Mouse (Mus musculus) CH12.LX (cell line): Measurements from ENCODE around the gene Pdia4. TPM values are rescaled to one million over a fixed set of nuclear protein-coding genes. Genes with fewer than 3 reads are reported as not detected.

Source experiments
- DNase-seq: peaks from one replicate; pipeline ENCODE4 v3.0.0-alpha.2; 2013; ENCODE audit errors: extremely low read depth
- H3K27ac ChIP-seq: 2 replicates; pipeline ENCODE4 v1.5.1; 2012; ENCODE audit warnings: low read depth, mild to moderate bottlenecking, control low read depth, moderate library complexity; ENCODE audit not compliant: insufficient read depth
- H3K27me3 ChIP-seq: replicated peaks from 2 replicates; pipeline ENCODE3; 2012; ENCODE audit warnings: inconsistent platforms
- H3K36me3 ChIP-seq, 2 experiments: replicated peaks in 1 of 2; 2 replicates each; pipeline versions ENCODE3 to v1.6.1; 2012; ENCODE audit warnings: inconsistent platforms in 1 of 2, low read length in 1 of 2, mild to moderate bottlenecking in 1 of 2, mixed read lengths in 1 of 2, moderate library complexity in 1 of 2; ENCODE audit not compliant: control insufficient read depth in 1 of 2, insufficient read depth in 1 of 2
- H3K4me1 ChIP-seq, 2 experiments: 2 replicates each; pipeline ENCODE4 v1.6.1; 2012; ENCODE audit warnings: inconsistent platforms in 1 of 2, moderate library complexity in 1 of 2; ENCODE audit not compliant: insufficient read depth in 2 of 2, control insufficient read depth in 1 of 2
- H3K4me2 ChIP-seq: 2 replicates; pipeline ENCODE4 v1.6.1; 2012; ENCODE audit warnings: low read depth, mild to moderate bottlenecking, control low read depth; ENCODE audit not compliant: poor library complexity, insufficient read depth, severe bottlenecking
- H3K4me3 ChIP-seq, 3 experiments: fragments of 150-350 bp in 1 of 3; sonication (generic) in 1 of 3; replicated peaks in 1 of 3; 2 replicates each; pipeline versions ENCODE3 to v1.5.1; 2011 to 2012; ENCODE audit warnings: low read depth in 2 of 3, low read length in 2 of 3, mild to moderate bottlenecking in 2 of 3, moderate library complexity in 2 of 3, control low read depth in 1 of 3, improper control_type of control experiment in 1 of 3, inconsistent platforms in 1 of 3, mixed read lengths in 1 of 3; ENCODE audit not compliant: poor library complexity in 1 of 3
- H3K79me2 ChIP-seq: replicated peaks from 2 replicates; pipeline ENCODE4 v1.6.1; 2012; ENCODE audit warnings: mild to moderate bottlenecking, moderate library complexity; ENCODE audit not compliant: control insufficient read depth, poor library complexity, insufficient read depth, severe bottlenecking; ENCODE audit errors: extremely low read depth
- H3K9ac ChIP-seq: 2 replicates; pipeline ENCODE4 v1.6.1; 2012; ENCODE audit warnings: low read depth, mild to moderate bottlenecking, control low read depth, moderate library complexity; ENCODE audit not compliant: insufficient read depth
- H3K9me3 ChIP-seq: replicated peaks from 2 replicates; pipeline ENCODE3; 2012; ENCODE audit warnings: low read length, inconsistent platforms, mixed read lengths
- CHD1 ChIP-seq: IDR thresholded peaks from 2 replicates; pipeline ENCODE4 v1.6.1; 2012; ENCODE audit warnings: low read depth, low read length, improper control_type of control experiment, inconsistent platforms
- CTCF ChIP-seq, 2 experiments: IDR thresholded peaks in 1 of 2; conservative IDR thresholded peaks in 1 of 2; 2 replicates each; pipeline ENCODE4 v1.5.1; 2011 to 2012; ENCODE audit warnings: low read depth in 2 of 2, low read length in 2 of 2, improper control_type of control experiment in 1 of 2, inconsistent platforms in 1 of 2, mild to moderate bottlenecking in 1 of 2, moderate library complexity in 1 of 2
- E2F4 ChIP-seq: IDR thresholded peaks from 2 replicates; pipeline ENCODE4 v1.6.1; 2011; ENCODE audit warnings: low read depth, low read length, improper control_type of control experiment; ENCODE audit not compliant: insufficient replicate concordance
- EP300 ChIP-seq: IDR thresholded peaks from 2 replicates; pipeline ENCODE4 v1.6.1; 2011; ENCODE audit warnings: low read length, improper control_type of control experiment
- ETS1 ChIP-seq: conservative IDR thresholded peaks from 2 replicates; pipeline ENCODE4 v1.6.1; 2012; ENCODE audit warnings: low read depth, mild to moderate bottlenecking, inconsistent platforms, low read length, improper control_type of control experiment, moderate library complexity
- GABPA ChIP-seq: IDR thresholded peaks from 2 replicates; pipeline ENCODE4 v1.6.1; 2012; ENCODE audit warnings: low read depth, low read length, improper control_type of control experiment, inconsistent platforms; ENCODE audit not compliant: insufficient replicate concordance
- JUND ChIP-seq: conservative IDR thresholded peaks from 2 replicates; pipeline ENCODE4 v1.6.1; 2011; ENCODE audit warnings: low read depth, low read length, improper control_type of control experiment
- KAT2A ChIP-seq: IDR thresholded peaks from 2 replicates; pipeline ENCODE4 v1.6.1; 2012; ENCODE audit warnings: low read length, improper control_type of control experiment, inconsistent platforms; ENCODE audit not compliant: insufficient replicate concordance
- MAFK ChIP-seq: IDR thresholded peaks from 2 replicates; pipeline ENCODE4 v1.6.1; 2011; ENCODE audit warnings: low read length, improper control_type of control experiment; ENCODE audit not compliant: insufficient replicate concordance
- MAZ ChIP-seq: IDR thresholded peaks from 2 replicates; pipeline ENCODE4 v1.6.1; 2012; ENCODE audit warnings: low read depth, mild to moderate bottlenecking, inconsistent platforms, low read length, improper control_type of control experiment, moderate library complexity
- MEF2A ChIP-seq: IDR thresholded peaks from 2 replicates; pipeline ENCODE4 v1.6.1; 2014; ENCODE audit warnings: low read depth, mild to moderate bottlenecking, inconsistent platforms, low read length, improper control_type of control experiment, borderline replicate concordance
- MXI1 ChIP-seq: IDR thresholded peaks from 2 replicates; pipeline ENCODE4 v1.6.1; 2011; ENCODE audit warnings: mild to moderate bottlenecking, low read depth, low read length, improper control_type of control experiment
- MYC ChIP-seq: IDR thresholded peaks from 2 replicates; pipeline ENCODE4 v1.6.1; 2011; ENCODE audit warnings: low read depth, mild to moderate bottlenecking, improper control_type of control experiment, low read length
- NELFE ChIP-seq: IDR thresholded peaks from 2 replicates; pipeline ENCODE4 v1.6.1; 2011; ENCODE audit warnings: low read depth, low read length, improper control_type of control experiment
- PAX5 ChIP-seq: IDR thresholded peaks from 2 replicates; pipeline ENCODE4 v1.6.1; 2012; ENCODE audit warnings: low read length, inconsistent platforms, mixed read lengths
- POLR2A ChIP-seq: IDR thresholded peaks from 2 replicates; pipeline ENCODE4 v1.6.1; 2011; ENCODE audit warnings: low read depth, mild to moderate bottlenecking, improper control_type of control experiment, low read length
- POLR2AphosphoS2 ChIP-seq: IDR thresholded peaks from 2 replicates; pipeline ENCODE4 v1.6.1; 2011; ENCODE audit warnings: low read depth, low read length, improper control_type of control experiment
- RAD21 ChIP-seq: IDR thresholded peaks from 2 replicates; pipeline ENCODE4 v1.6.1; 2011; ENCODE audit warnings: low read depth, mild to moderate bottlenecking, low read length, improper control_type of control experiment, moderate library complexity
- RCOR1 ChIP-seq: conservative IDR thresholded peaks from 2 replicates; pipeline ENCODE4 v1.6.1; 2012; ENCODE audit warnings: low read depth, mild to moderate bottlenecking, inconsistent platforms, low read length, improper control_type of control experiment
- TBP ChIP-seq: conservative IDR thresholded peaks from 2 replicates; pipeline ENCODE4 v1.6.1; 2011; ENCODE audit warnings: low read depth, low read length, improper control_type of control experiment
- UBTF ChIP-seq: IDR thresholded peaks from 2 replicates; pipeline ENCODE4 v1.6.1; 2012; ENCODE audit warnings: low read depth, mild to moderate bottlenecking, inconsistent platforms, low read length, improper control_type of control experiment, moderate library complexity
- USF1 ChIP-seq: IDR thresholded peaks from 2 replicates; pipeline ENCODE4 v1.6.1; 2014; ENCODE audit warnings: low read depth, mild to moderate bottlenecking, inconsistent platforms, low read length, improper control_type of control experiment
- ZNF384 ChIP-seq: IDR thresholded peaks from 2 replicates; pipeline ENCODE4 v1.6.1; 2012; ENCODE audit warnings: low read depth, low read length, improper control_type of control experiment, inconsistent platforms
- dilution Hi-C: fragments of 300-500 bp; cut with MboI; formaldehyde crosslinking; loops from 2 replicates; pipeline ENCODE4 v1.14.3; 2020; ENCODE audit warnings: low sequenced_read_pairs; ENCODE audit not compliant: extremely low pct_unique_long_range_greater_than_20kb, extremely low pct_ligation_motif_present
- in situ Hi-C: fragments of 300-500 bp; cut with MboI; formaldehyde crosslinking; loops from 3 replicates; pipeline ENCODE4 v1.14.3; 2019; ENCODE audit warnings: low sequenced_read_pairs, low pct_ligation_motif_present, low pct_unique_long_range_greater_than_20kb, mixed read lengths
- polyA plus RNA-seq: library from polyadenylated mRNA; unstranded; fragments of >175 nt; gene quantifications from 2 replicates; pipeline ENCODE4 v1.2.1, GENCODE M21; 2012; ENCODE audit warnings: low read depth; ENCODE audit not compliant: insufficient read length
- total RNA-seq, 2 experiments: library from RNA; depleted of rRNA; stranded (reverse); fragments of 300-350 nt in 1 of 2; fragments of >200 nt in 1 of 2; gene quantifications; 2 replicates each; pipeline ENCODE4 v1.2.3; 2012 to 2014

Gene Pdia4
- total and polyA plus RNA-seq, 3 experiments: 186 to 242 (median 204) TPM

GRCm38 (mm10) chr6:47818721-47819120 is 5.5 kb upstream of the Pdia4 start:
- dilution Hi-C loops: no loop called here
- Histone ChIP-seq H3K36me3 (peaks cover 0 to 5% of the 10 kb centered on the region in 2 experiments), H3K4me2 (no peak overlapping the region), H3K4me3 (no peak overlapping the region), H3K4me1 (peaks cover 0 to 7% of the 10 kb centered on the region in 2 experiments; a peak in 2 of 4 replicates), H3K9me3 (no peaks in the 10 kb centered on the region), H3K9ac (no peak overlapping the region), H3K79me2 (no peaks in the 10 kb centered on the region), H3K27ac (no peak overlapping the region)
- DNase-seq: no peak
- in situ Hi-C loops: no loop called here
- TF ChIP-seq UBTF (no peak), CTCF (conservative IDR thresholded peaks at IDR 0.05 in 1 of 2, IDR thresholded peaks at IDR 0.05 in 1 of 2; ENCODE audit: low read depth in 2 of 2, low read length in 2 of 2) (no peak), KAT2A (no peak), POLR2A (no peak), GABPA (no peak), MAFK (no peak), MAZ (no peak), USF1 (no peak), TBP (no peak), MXI1 (no peak), ETS1 (no peak), CHD1 (no peak), JUND (no peak)
- TF ChIP-seq, all 38 proteins: peak for 0
- H3K27me3 ChIP-seq: no peaks in the 10 kb centered on the region

- peaks cover 19% of the 10 kb centered on the region for H3K79me2 ChIP-seq
- DNase-seq: no peak
- dilution Hi-C loops: no loop called here
- TF ChIP-seq ZNF384: no peak
- no peak overlapping the region for H3K4me3 ChIP-seq
- no peaks in the 10 kb centered on the region for H3K27me3 ChIP-seq
- H3K9ac ChIP-seq: no peak overlapping the region
- no peak overlapping the region for H3K27ac ChIP-seq
- peaks cover 0 to 7% of the 10 kb centered on the region in 2 experiments; a peak in 2 of 4 replicates for H3K4me1 ChIP-seq
- H3K4me2 ChIP-seq: no peak overlapping the region
- H3K9me3 ChIP-seq: no peaks in the 10 kb centered on the region
- peaks cover 0 to 5% of the 10 kb centered on the region in 2 experiments for H3K36me3 ChIP-seq
- in situ Hi-C loops: no loop called here
Measured at GRCm38 (mm10) chr6:47816151-47816550, 2.9 kb upstream of the Pdia4 start.

- peak overlapping the region; percentile 69 to 97 (median 91) for H3K4me3 ChIP-seq
- H3K9me3 ChIP-seq: no peaks in the 10 kb centered on the region
- dilution Hi-C loops: no loop called here
- H3K27me3 ChIP-seq: no peaks in the 10 kb centered on the region
- H3K27ac ChIP-seq: peak overlapping the region; percentile 75
- H3K36me3 ChIP-seq: no peaks in the 10 kb centered on the region
- peaks cover 13 to 24% of the 10 kb centered on the region in 2 experiments for H3K4me1 ChIP-seq
- TF ChIP-seq NELFE: no peak
- no peak for TF ChIP-seq CHD1
- TF ChIP-seq JUND: no peak
- TF ChIP-seq GABPA: no peak
- no peak for TF ChIP-seq RCOR1
- no peak for TF ChIP-seq EP300
- no peak for TF ChIP-seq PAX5
- TF ChIP-seq E2F4: no peak
- TF ChIP-seq ZNF384: no peak
- TF ChIP-seq POLR2AphosphoS2: no peak
- no peak for TF ChIP-seq POLR2A
- TF ChIP-seq MYC: no peak
- no peak for TF ChIP-seq RAD21
- TF ChIP-seq MEF2A: no peak
- H3K9ac ChIP-seq: peak overlapping the region; percentile 98
- H3K4me2 ChIP-seq: peak overlapping the region; percentile 100
- DNase-seq: no peak
- in situ Hi-C loops: no loop called here
- H3K79me2 ChIP-seq: peaks cover 56% of the 10 kb centered on the region
Measured at GRCm38 (mm10) chr6:47812271-47812915, 837 bp downstream of the Pdia4 start.
